Mouse (Mus musculus) forebrain, embryonic 10.5 days (tissue): Measurements from ENCODE around the gene Polrmt. TPM values are rescaled to one million over a fixed set of nuclear protein-coding genes. Genes with fewer than 3 reads are reported as not detected.

Source experiments
- DNase-seq: peaks from one replicate; pipeline ENCODE4 v3.0.0-alpha.2; 2017; ENCODE audit warnings: low spot score; ENCODE audit errors: extremely low spot score
- H3K27ac ChIP-seq: fragments of 300-500 bp; sonication (generic); 2 replicates; pipeline ENCODE4 v1.5.1; 2016; ENCODE audit warnings: mild to moderate bottlenecking
- H3K27me3 ChIP-seq: fragments of 300-500 bp; sonication (generic); 2 replicates; pipeline ENCODE4 v1.6.1; 2016; ENCODE audit warnings: mild to moderate bottlenecking; ENCODE audit not compliant: poor library complexity, severe bottlenecking
- H3K36me3 ChIP-seq: fragments of 300-500 bp; sonication (generic); replicated peaks from 2 replicates; pipeline ENCODE4 v1.6.1; 2016; ENCODE audit warnings: mild to moderate bottlenecking, moderate library complexity
- H3K4me1 ChIP-seq: fragments of 300-500 bp; sonication (generic); 2 replicates; pipeline ENCODE4 v1.6.1; 2016
- H3K4me3 ChIP-seq: fragments of 300-500 bp; sonication (generic); 2 replicates; pipeline ENCODE4 v1.5.1; 2016; ENCODE audit warnings: mild to moderate bottlenecking, moderate library complexity
- H3K9me3 ChIP-seq: fragments of 300-500 bp; sonication (generic); 2 replicates; pipeline ENCODE4 v1.6.1; 2016; ENCODE audit warnings: mild to moderate bottlenecking, moderate library complexity
- WGBS: fragments of 180-500 bp; shearing (Covaris S2); methylation state at CpG from one replicate; pipeline ENCODE4 v1.1.7; 2016; 5-methylcytosine and 5-hydroxymethylcytosine counted together
- polyA plus RNA-seq: library from polyadenylated mRNA; unstranded; fragments of >200 nt; fragmentation: Nextera tagmentation; extraction: Ambion mirVana; gene quantifications from 2 replicates; pipeline ENCODE4 v1.2.1, GENCODE M21; 2016

Polrmt gene
- polyA plus RNA-seq, 1 experiment from 2014 or later = 52.9 TPM

DNA sequence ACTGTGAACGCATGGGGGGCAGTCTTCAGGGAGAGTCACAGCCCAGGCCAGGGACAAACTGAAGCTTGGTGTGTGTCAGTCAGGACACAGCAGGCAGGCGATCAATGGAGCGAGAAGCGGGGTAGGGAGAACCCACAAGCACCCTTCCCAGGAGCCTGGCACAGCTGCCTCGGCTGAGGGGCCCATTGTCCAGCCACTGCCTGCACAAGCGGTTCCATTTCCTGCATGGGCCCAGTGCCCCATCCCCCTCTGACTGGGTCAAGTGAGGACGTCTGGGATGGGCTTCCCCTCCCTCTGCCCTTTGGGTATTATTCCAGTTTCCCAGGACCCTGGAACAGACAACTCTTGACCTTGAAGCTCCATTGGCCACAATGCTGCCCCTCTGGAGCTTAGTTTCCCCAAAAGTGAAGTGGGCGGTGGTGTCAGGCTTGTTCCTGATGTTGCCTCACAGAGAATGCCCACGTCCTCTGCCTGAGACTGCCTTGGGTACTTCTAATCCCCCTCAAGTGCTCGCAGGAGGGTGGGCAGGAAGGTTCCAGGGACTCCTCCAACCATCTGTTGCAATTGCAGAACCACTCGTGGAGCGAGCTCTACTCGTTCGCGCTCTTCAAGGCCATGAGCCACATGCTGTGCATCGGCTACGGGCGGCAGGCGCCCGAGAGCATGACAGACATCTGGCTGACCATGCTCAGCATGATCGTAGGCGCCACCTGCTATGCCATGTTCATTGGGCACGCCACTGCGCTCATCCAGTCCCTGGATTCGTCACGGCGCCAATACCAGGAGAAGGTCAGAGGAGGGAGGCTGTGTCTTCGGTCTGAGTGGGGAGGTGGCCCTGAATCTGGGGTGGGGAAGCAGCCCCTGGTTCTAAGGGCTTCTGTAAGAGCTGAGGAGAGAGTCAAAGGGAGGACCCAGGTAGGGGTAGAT, 17.8 kb downstream of the Polrmt start:
- no peaks in the 10 kb centered on the region; the same call in 1 of the 2 replicates for H3K9me3 ChIP-seq
- WGBS = 81% methylated on average over 28 of the region's 28 CpGs
- H3K27me3 ChIP-seq = no peaks in the 10 kb centered on the region
- peaks cover 8% of the 10 kb centered on the region; the same call in 1 of the 2 replicates for H3K4me1 ChIP-seq
- peaks cover 16% of the 10 kb centered on the region for H3K36me3 ChIP-seq
- no peak overlapping the region; the same call in 1 of the 2 replicates for H3K27ac ChIP-seq
- H3K4me3 ChIP-seq = no peak overlapping the region
- no peak for DNase-seq

- no peaks in the 10 kb centered on the region for H3K27me3 ChIP-seq
- no peak overlapping the region for H3K27ac ChIP-seq
- no peaks in the 10 kb centered on the region for H3K36me3 ChIP-seq
- no peak overlapping the region for H3K4me3 ChIP-seq
- peaks cover 20% of the 10 kb centered on the region for H3K4me1 ChIP-seq
- H3K9me3 ChIP-seq = no peaks in the 10 kb centered on the region; the same call in 1 of the 2 replicates
- 37% methylated on average over 11 of the region's 11 CpGs for WGBS
- peak; percentile 52 for DNase-seq
Measured at GRCm38 (mm10) chr10:79726090-79726489, 20.3 kb downstream of the Polrmt start.

DNA sequence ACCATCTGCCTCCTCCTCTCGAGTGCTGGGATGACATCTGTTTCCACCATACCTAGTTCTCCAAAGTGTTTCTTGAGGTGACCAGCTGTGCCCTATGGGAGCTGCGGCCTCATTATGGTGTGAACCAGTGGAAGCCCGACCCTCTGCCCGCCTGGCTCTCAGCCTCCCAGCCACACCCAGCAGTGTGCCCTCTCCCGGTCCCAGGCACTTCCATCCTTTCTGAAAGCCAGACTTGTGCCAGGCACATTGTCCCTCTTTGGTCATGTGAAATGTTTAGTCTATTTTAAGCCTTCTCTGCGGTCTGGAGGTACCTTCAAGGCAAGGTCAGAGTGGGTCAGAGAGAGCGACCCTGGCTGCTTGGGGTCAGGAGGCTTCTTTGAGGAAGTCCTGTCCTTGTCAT, 22.7 kb downstream of the Polrmt start:
- Histone ChIP-seq H3K9me3 (no peaks in the 10 kb centered on the region; the same call in 1 of the 2 replicates), H3K4me1 (peaks cover 19% of the 10 kb centered on the region), H3K27me3 (peaks cover 20% of the 10 kb centered on the region), H3K36me3 (no peaks in the 10 kb centered on the region), H3K27ac (no peak overlapping the region), H3K4me3 (no peak overlapping the region)
- DNase-seq = no peak
- WGBS = 85% methylated on average over 7 of the region's 7 CpGs

DNA sequence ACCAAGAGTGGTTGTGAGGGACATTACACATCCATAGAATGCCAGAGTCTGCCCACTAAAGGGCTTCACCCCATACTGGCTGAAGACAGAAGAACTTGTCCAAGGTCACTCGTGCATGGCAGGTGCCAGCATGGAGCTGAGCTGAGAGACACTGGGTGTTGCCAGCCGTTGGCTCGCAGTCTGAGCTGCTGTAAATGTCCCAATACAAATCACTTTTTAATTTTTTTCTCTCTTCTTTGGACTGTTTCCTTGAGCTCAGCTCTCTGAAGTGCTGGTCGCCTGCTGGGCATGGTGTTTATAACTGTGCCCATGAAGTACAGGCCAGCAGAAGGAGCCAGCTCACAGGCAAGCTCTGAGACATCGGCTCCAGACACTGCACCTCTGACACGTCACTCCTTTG, 23.3 kb downstream of the Polrmt start:
- no peak overlapping the region for H3K27ac ChIP-seq
- H3K36me3 ChIP-seq = no peaks in the 10 kb centered on the region
- DNase-seq = no peak
- no peak overlapping the region for H3K4me3 ChIP-seq
- no peaks in the 10 kb centered on the region; the same call in 1 of the 2 replicates for H3K9me3 ChIP-seq
- peaks cover 15% of the 10 kb centered on the region for H3K4me1 ChIP-seq
- 69% methylated on average over 6 of the region's 6 CpGs for WGBS
- peaks cover 27% of the 10 kb centered on the region for H3K27me3 ChIP-seq

DNA sequence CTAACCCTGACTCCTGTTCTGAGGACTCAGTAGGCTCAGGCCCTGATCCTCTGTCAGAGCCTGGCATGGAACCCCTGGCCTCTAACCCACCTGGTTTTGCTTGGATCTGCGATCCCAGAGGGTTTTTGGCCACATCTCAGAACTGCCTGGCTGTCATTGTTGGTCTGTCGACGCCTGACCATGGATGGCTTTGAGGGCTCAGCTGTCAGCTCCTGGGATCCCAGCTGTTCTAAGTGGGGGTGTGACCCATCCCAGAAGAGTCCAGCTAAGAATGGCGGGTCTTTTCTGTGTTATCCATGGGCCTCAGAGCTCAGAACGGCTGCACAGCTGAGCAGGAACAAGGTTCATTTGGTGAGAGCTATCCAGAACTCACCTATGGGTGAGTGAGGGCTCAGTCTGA, 25.3 kb downstream of the Polrmt start:
- no peaks in the 10 kb centered on the region for H3K36me3 ChIP-seq
- no peak for DNase-seq
- peaks cover 46% of the 10 kb centered on the region for H3K27me3 ChIP-seq
- peaks cover 31% of the 10 kb centered on the region for H3K4me1 ChIP-seq
- WGBS = 67% methylated on average over 5 of the region's 5 CpGs
- no peak overlapping the region for H3K27ac ChIP-seq
- no peak overlapping the region for H3K4me3 ChIP-seq
- H3K9me3 ChIP-seq = no peaks in the 10 kb centered on the region

- peak; percentile 80 for DNase-seq
- no peaks in the 10 kb centered on the region for H3K9me3 ChIP-seq
- H3K36me3 ChIP-seq = no peaks in the 10 kb centered on the region
- H3K27me3 ChIP-seq = peaks cover 70% of the 10 kb centered on the region
- H3K4me3 ChIP-seq = peak overlapping the region; percentile 71
- H3K4me1 ChIP-seq = peaks cover 27% of the 10 kb centered on the region
- WGBS = 4% methylated on average over 43 of the region's 43 CpGs
- H3K27ac ChIP-seq = no peak overlapping the region
Measured at GRCm38 (mm10) chr10:79717640-79718357, 28.6 kb downstream of the Polrmt start.

DNA sequence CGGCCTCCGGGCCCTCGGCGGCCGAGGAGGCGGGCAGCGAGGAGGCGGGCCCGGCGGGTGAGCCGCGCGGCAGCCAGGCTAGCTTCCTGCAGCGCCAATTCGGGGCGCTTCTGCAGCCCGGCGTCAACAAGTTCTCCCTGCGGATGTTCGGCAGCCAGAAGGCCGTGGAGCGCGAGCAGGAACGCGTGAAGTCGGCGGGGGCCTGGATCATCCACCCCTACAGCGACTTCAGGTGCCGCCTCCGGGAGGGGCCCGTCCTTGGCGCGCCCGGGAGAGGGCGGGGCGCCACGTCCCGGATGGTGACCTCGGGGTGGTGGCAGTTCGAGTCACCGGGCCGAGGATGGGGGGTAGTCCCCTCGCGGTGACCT, 29.4 kb downstream of the Polrmt start:
- H3K9me3 ChIP-seq = no peaks in the 10 kb centered on the region
- DNase-seq = no peak
- H3K36me3 ChIP-seq = peaks cover 6% of the 10 kb centered on the region
- H3K4me1 ChIP-seq = peaks cover 19% of the 10 kb centered on the region
- peak overlapping the region; percentile 71 for H3K4me3 ChIP-seq
- peak overlapping the region; percentile 9; the same call in 1 of the 2 replicates for H3K27ac ChIP-seq
- H3K27me3 ChIP-seq = peaks cover 70% of the 10 kb centered on the region
- under 1% methylated on average over 44 of the region's 44 CpGs for WGBS

- DNase-seq = no peak
- Histone ChIP-seq H3K9me3 (no peaks in the 10 kb centered on the region), H3K4me1 (peaks cover 18% of the 10 kb centered on the region), H3K27ac (peak within 1 kb of the TSS; percentile 9; the same call in 1 of the 2 replicates), H3K36me3 (peaks cover 12% of the 10 kb centered on the region), H3K27me3 (peaks cover 70% of the 10 kb centered on the region), H3K4me3 (peak within 1 kb of the TSS; percentile 71)
- 1% methylated on average over 86 of the region's 91 CpGs for WGBS
Measured at GRCm38 (mm10) chr10:79716254-79716987, 30.0 kb downstream of the Polrmt start, which contains the start of gene Hcn2. Gene Hcn2, plus strand, starts transcription at chr10:79716634.

GRCm38 (mm10) chr10:79714996-79715395, 31.4 kb downstream of the Polrmt start:
- H3K4me1 ChIP-seq = peaks cover 18% of the 10 kb centered on the region
- H3K9me3 ChIP-seq = no peaks in the 10 kb centered on the region
- no peak overlapping the region for H3K4me3 ChIP-seq
- peaks cover 63% of the 10 kb centered on the region for H3K27me3 ChIP-seq
- H3K27ac ChIP-seq = no peak overlapping the region
- no peak for DNase-seq
- 69% methylated on average over 4 of the region's 4 CpGs for WGBS
- H3K36me3 ChIP-seq = peaks cover 26% of the 10 kb centered on the region

DNA sequence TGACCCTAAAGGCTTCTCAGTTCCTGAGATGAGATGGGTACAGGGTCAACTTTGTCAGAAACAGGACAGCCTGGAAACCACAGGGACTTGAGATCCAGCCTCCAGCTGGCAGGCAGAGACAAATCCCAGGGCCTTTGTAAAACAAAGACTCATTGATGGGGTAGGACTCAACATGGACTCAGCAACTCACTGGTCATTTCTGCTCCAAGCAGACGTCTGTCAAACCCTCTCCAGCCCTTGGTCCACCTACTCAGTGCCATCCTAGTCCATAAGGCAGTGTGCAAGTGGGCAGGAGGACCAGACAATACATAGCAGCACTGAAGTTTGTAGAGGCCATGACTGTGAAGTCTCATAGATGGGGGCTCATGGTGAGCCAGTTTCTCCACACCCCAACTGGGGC, 33.2 kb downstream of the Polrmt start:
- Histone ChIP-seq H3K27me3 (peaks cover 45% of the 10 kb centered on the region), H3K4me1 (peaks cover 31% of the 10 kb centered on the region), H3K9me3 (no peaks in the 10 kb centered on the region), H3K36me3 (peaks cover 44% of the 10 kb centered on the region), H3K4me3 (no peak overlapping the region), H3K27ac (no peak overlapping the region)
- no peak for DNase-seq
- 33% methylated on average over 1 of the region's 1 CpGs for WGBS

DNA sequence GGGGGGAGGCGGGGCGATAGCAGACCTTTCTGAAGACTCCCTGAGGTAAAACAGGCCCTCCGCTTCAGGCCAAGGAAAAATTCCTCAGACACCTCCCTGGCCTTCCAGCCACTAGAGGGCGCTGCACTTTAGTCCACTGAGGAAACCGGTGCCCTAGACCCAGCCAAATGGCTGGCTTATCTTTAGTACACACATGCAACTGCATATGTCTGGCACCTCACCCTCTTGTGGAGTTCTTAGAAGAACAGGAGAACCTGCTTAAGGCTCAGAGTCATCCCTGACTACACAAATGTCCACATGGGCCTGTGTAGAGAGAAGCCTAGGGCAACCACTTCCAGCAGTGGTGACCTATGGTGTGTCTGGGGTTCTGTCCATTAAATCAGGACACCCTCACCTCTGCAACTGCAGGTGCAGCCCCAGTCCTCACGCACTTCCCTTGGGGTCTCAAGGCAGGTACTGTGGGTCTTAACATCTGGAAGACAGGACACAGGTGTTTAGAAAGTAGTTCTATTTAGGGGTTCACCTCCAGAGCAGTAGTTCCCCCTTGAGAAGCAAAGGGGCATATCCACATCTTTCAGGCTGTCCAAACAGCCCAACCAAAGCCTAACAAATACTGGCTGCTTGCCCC, 33.8 kb downstream of the Polrmt start:
- H3K36me3 ChIP-seq = peaks cover 50% of the 10 kb centered on the region
- no peak overlapping the region for H3K4me3 ChIP-seq
- 9% methylated on average over 4 of the region's 6 CpGs for WGBS
- H3K4me1 ChIP-seq = peaks cover 33% of the 10 kb centered on the region
- DNase-seq = peak; percentile 81
- H3K27me3 ChIP-seq = peaks cover 40% of the 10 kb centered on the region
- no peaks in the 10 kb centered on the region for H3K9me3 ChIP-seq
- H3K27ac ChIP-seq = no peak overlapping the region

- Histone ChIP-seq H3K36me3 (peaks cover 56% of the 10 kb centered on the region), H3K4me3 (no peak overlapping the region), H3K27me3 (peaks cover 34% of the 10 kb centered on the region), H3K4me1 (peaks cover 33% of the 10 kb centered on the region), H3K9me3 (no peaks in the 10 kb centered on the region), H3K27ac (no peak overlapping the region)
- no peak for DNase-seq
- WGBS = 84% methylated on average over 1 of the region's 1 CpGs
Measured at GRCm38 (mm10) chr10:79712029-79712428, 34.4 kb downstream of the Polrmt start.
